Mouse (Mus musculus): ENCODE measurements at regions not wholly inside any gene's neighbourhood (a gene's known extent, or its start where the extent isn't known, plus 50 kb on each side); places are given as distances from the start of the nearest gene placed in this dataset.
A peak's percentile ranks its signal among the peaks of the same experiment; 100 is the strongest.

GRCm38 (mm10) chr13:101117311-101117710, 284.1 kb upstream of the Slc30a5 start:
- DNase-seq (ENCODE audit: low spot score), result no peak

GRCm38 (mm10) chr13:101115296-101115695, 282.1 kb upstream of the Slc30a5 start:
- DNase-seq (ENCODE audit: low spot score), result no peak

- no peak for DNase-seq (ENCODE audit: low spot score)
Observed at GRCm38 (mm10) chr13:101112176-101112575, 278.9 kb upstream of the Slc30a5 start.

GRCm38 (mm10) chr13:101111773-101112172, 278.5 kb upstream of the Slc30a5 start:
- no peak for DNase-seq (ENCODE audit: low spot score)

- DNase-seq (ENCODE audit: low spot score), result no peak
Observed at GRCm38 (mm10) chr13:101100621-101101020, 267.4 kb upstream of the Slc30a5 start.

GRCm38 (mm10) chr13:101096856-101097255, 263.6 kb upstream of the Slc30a5 start:
- DNase-seq (ENCODE audit: low spot score), result no peak

- DNase-seq (ENCODE audit: low spot score), result no peak
Observed at GRCm38 (mm10) chr13:101096221-101096620, 263.0 kb upstream of the Slc30a5 start.

- DNase-seq (ENCODE audit: low spot score), result no peak
Observed at GRCm38 (mm10) chr13:101095057-101095831, 262.0 kb upstream of the Slc30a5 start.

GRCm38 (mm10) chr13:101092743-101093131, 259.5 kb upstream of the Slc30a5 start:
- DNase-seq (ENCODE audit: low spot score), result no peak

GRCm38 (mm10) chr13:101092033-101092742, 259.0 kb upstream of the Slc30a5 start:
- DNase-seq (ENCODE audit: low spot score), result peak; percentile 80

GRCm38 (mm10) chr13:101085182-101085581, 252.0 kb upstream of the Slc30a5 start:
- DNase-seq (ENCODE audit: low spot score), result no peak

- DNase-seq (ENCODE audit: low spot score), result no peak
Observed at GRCm38 (mm10) chr13:101084193-101084592, 251.0 kb upstream of the Slc30a5 start.

GRCm38 (mm10) chr13:101083416-101083815, 250.2 kb upstream of the Slc30a5 start:
- no peak for DNase-seq (ENCODE audit: low spot score)

- DNase-seq (ENCODE audit: low spot score), result no peak
Observed at GRCm38 (mm10) chr13:101068489-101068888, 235.3 kb upstream of the Slc30a5 start.

- DNase-seq (ENCODE audit: low spot score), result no peak
Observed at GRCm38 (mm10) chr13:101062582-101062981, 229.4 kb upstream of the Slc30a5 start.

- DNase-seq (ENCODE audit: low spot score), result no peak
Observed at GRCm38 (mm10) chr13:101061233-101062144, 228.3 kb upstream of the Slc30a5 start.

- no peak for DNase-seq (ENCODE audit: low spot score)
Observed at GRCm38 (mm10) chr13:101049511-101049910, 216.3 kb upstream of the Slc30a5 start.

- no peak for DNase-seq (ENCODE audit: low spot score)
Observed at GRCm38 (mm10) chr13:101032594-101032993, 199.4 kb upstream of the Slc30a5 start.

GRCm38 (mm10) chr13:101026043-101026442, 192.8 kb upstream of the Slc30a5 start:
- DNase-seq (ENCODE audit: low spot score), result no peak

GRCm38 (mm10) chr13:101025488-101025887, 192.3 kb upstream of the Slc30a5 start:
- no peak for DNase-seq (ENCODE audit: low spot score)

GRCm38 (mm10) chr13:101024971-101025370, 191.7 kb upstream of the Slc30a5 start:
- DNase-seq (ENCODE audit: low spot score), result no peak

GRCm38 (mm10) chr13:101019272-101019676, 186.0 kb upstream of the Slc30a5 start:
- no peak for DNase-seq (ENCODE audit: low spot score)
